In the genomic region with DNA sequence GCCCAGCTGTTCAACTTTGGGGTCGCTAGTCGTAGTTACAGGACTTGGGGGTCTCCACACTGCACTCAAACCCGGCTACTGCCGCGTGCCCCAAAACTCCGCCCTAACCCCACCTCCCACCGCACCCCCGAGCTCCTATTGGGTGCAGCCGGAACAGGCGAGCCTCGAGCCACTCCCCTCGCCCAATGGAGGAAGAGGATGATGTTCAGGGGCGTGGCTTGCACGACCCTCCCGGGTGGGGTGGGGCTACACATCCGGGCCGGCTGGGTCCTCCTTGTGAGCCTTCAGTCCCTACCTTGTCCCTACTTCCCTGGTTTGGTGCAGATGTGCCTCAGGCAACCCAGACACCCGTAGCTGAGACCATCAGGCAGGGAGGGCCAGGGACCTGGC, we compare ENCODE assay signal across 8 mouse cellular contexts. TPM values are rescaled to one million over a fixed set of nuclear protein-coding genes. Genes with fewer than 3 reads are reported as not detected.
DNase-seq lines count a peak whose midpoint lies in the region; ATAC-seq and TF ChIP-seq lines count a peak whose summit lies in the region.

No protein-coding gene starts in this region.

- no peaks in the 10 kb centered on the region for H3K27me3 ChIP-seq in C2C12 (ENCODE audit: control insufficient read depth, insufficient read depth, insufficient read length)
- no peaks in the 10 kb centered on the region for H3K27me3 ChIP-seq in erythroblast, embryonic 14.5 days (ENCODE audit: control insufficient read depth)
- H3K27me3 ChIP-seq in heart, embryonic 13.5 days (replicated peaks): no peaks in the 10 kb centered on the region
- no peaks in the 10 kb centered on the region for H3K27me3 ChIP-seq in liver, embryonic 12.5 days (replicated peaks)
- H3K27me3 ChIP-seq in stomach, embryonic 15.5 days (replicated peaks): no peaks in the 10 kb centered on the region

- ATAC-seq in heart, embryonic 13.5 days (ENCODE audit: extremely low read depth, insufficient number of reproducible peaks, low FRiP score, low TSS enrichment): peak; percentile 91
- ATAC-seq in liver, embryonic 12.5 days: peak; percentile 90
- peak; percentile 93 for ATAC-seq in stomach, embryonic 15.5 days (ENCODE audit: insufficient read depth, low FRiP score, low read depth)

- 0 out of 2 replicates have a peak, but pooled peaks have one; percentile 1 for TF ChIP-seq POLR2A in brain, embryonic 14.5 days (IDR thresholded peaks at IDR 0.05; ENCODE audit: borderline replicate concordance, extremely low read depth, insufficient read depth, insufficient read length, poor library complexity, severe bottlenecking)

- peak overlapping the region; percentile 96 for H3K27ac ChIP-seq in heart, embryonic 13.5 days (replicated peaks)
- peak overlapping the region; percentile 96 for H3K27ac ChIP-seq in liver, embryonic 12.5 days
- peak overlapping the region; percentile 98 for H3K27ac ChIP-seq in stomach, embryonic 15.5 days

- peaks cover 32% of the 10 kb centered on the region for H3K36me3 ChIP-seq in C2C12 (ENCODE audit: control insufficient read depth, insufficient read depth)
- H3K36me3 ChIP-seq in erythroblast, embryonic 14.5 days (ENCODE audit: control insufficient read depth): peaks cover 21% of the 10 kb centered on the region
- peaks cover 6% of the 10 kb centered on the region for H3K36me3 ChIP-seq in heart, embryonic 13.5 days
- peaks cover 34% of the 10 kb centered on the region for H3K36me3 ChIP-seq in liver, embryonic 12.5 days
- peaks cover 4% of the 10 kb centered on the region; the same call in 1 of the 2 replicates for H3K36me3 ChIP-seq in stomach, embryonic 15.5 days

- peak overlapping the region; percentile 82 for H3K4me3 ChIP-seq in C2C12 (ENCODE audit: insufficient read depth, poor library complexity, severe bottlenecking)
- H3K4me3 ChIP-seq in erythroblast, embryonic 14.5 days (replicated peaks): peak overlapping the region; percentile 81
- peak overlapping the region; percentile 81 for H3K4me3 ChIP-seq in heart, embryonic 13.5 days
- peak overlapping the region; percentile 82 for H3K4me3 ChIP-seq in liver, embryonic 12.5 days
- peak overlapping the region; percentile 76 for H3K4me3 ChIP-seq in stomach, embryonic 15.5 days (replicated peaks)

- TF ChIP-seq CTCF in C2C12 (IDR thresholded peaks at IDR 0.05; ENCODE audit: control insufficient read depth, insufficient read depth, insufficient read length): no peak
- TF ChIP-seq CTCF in brain, embryonic 14.5 days (IDR thresholded peaks at IDR 0.05; ENCODE audit: borderline replicate concordance, extremely low read depth, insufficient read depth, insufficient read length): no peak

- H3K79me3 ChIP-seq in C2C12 (ENCODE audit: low read depth): peaks cover 48% of the 10 kb centered on the region

- peak overlapping the region; percentile 86 for H3K9ac ChIP-seq in heart, embryonic 13.5 days
- H3K9ac ChIP-seq in liver, embryonic 12.5 days: peak overlapping the region; percentile 83
- peak overlapping the region; percentile 40; the same call in 1 of the 2 replicates for H3K9ac ChIP-seq in stomach, embryonic 15.5 days

- peak overlapping the region; percentile 76 for H3ac ChIP-seq in C2C12 (ENCODE audit: control insufficient read depth, insufficient read length, low read depth)

- H3K9me3 ChIP-seq in erythroblast, embryonic 14.5 days (ENCODE audit: control insufficient read depth, low read length): no peaks in the 10 kb centered on the region
- no peaks in the 10 kb centered on the region for H3K9me3 ChIP-seq in heart, embryonic 13.5 days
- no peaks in the 10 kb centered on the region for H3K9me3 ChIP-seq in liver, embryonic 12.5 days (replicated peaks)
- no peaks in the 10 kb centered on the region for H3K9me3 ChIP-seq in stomach, embryonic 15.5 days

- peak overlapping the region; percentile 89 for H3K4me2 ChIP-seq in heart, embryonic 13.5 days
- peak overlapping the region; percentile 96 for H3K4me2 ChIP-seq in liver, embryonic 12.5 days
- peak overlapping the region; percentile 67 for H3K4me2 ChIP-seq in stomach, embryonic 15.5 days

- peaks cover 57% of the 10 kb centered on the region for H3K79me2 ChIP-seq in C2C12 (ENCODE audit: control insufficient read depth, insufficient read depth)

- DNase-seq in brain, embryonic 14.5 days (ENCODE audit: low read depth): peak; percentile 98
- peak; percentile 95 for DNase-seq in kidney, postnatal 10 days
- DNase-seq in natural killer cell, adult 2 months (ENCODE audit: low spot score in 2 of 2): peak; percentile 61 to 79

- WGBS in heart, embryonic 13.5 days: 1% methylated on average over 18 of the region's 18 CpGs
- under 1% methylated on average over 17 of the region's 18 CpGs for WGBS in liver, embryonic 12.5 days (ENCODE audit: insufficient replicate concordance)
- 0% methylated on average over 18 of the region's 18 CpGs for WGBS in stomach, embryonic 15.5 days

- H3K4me1 ChIP-seq in erythroblast, embryonic 14.5 days (ENCODE audit: control insufficient read depth): peaks cover 64% of the 10 kb centered on the region
- H3K4me1 ChIP-seq in heart, embryonic 13.5 days: peaks cover 52% of the 10 kb centered on the region
- peaks cover 72% of the 10 kb centered on the region for H3K4me1 ChIP-seq in liver, embryonic 12.5 days
- peaks cover 22% of the 10 kb centered on the region for H3K4me1 ChIP-seq in stomach, embryonic 15.5 days

TF ChIP-seq in C2C12, 6 proteins besides CTCF, POLR2A, EP300 and RAD21:
- TF ChIP-seq MAX (IDR thresholded peaks at IDR 0.05): peak; percentile 10
- no peak for TF ChIP-seq FOSL1 (IDR thresholded peaks at IDR 0.05; ENCODE audit: insufficient read depth, low read length, poor library complexity, severe bottlenecking)
- no peak for TF ChIP-seq USF1 (IDR thresholded peaks at IDR 0.05; ENCODE audit: low read depth)
- TF ChIP-seq MYOG (IDR thresholded peaks at IDR 0.05; ENCODE audit: control insufficient read depth, extremely low read depth, insufficient read length): no peak
- no peak for TF ChIP-seq CEBPB (IDR thresholded peaks at IDR 0.05; ENCODE audit: low read depth)
- TF ChIP-seq MYOD1 (IDR thresholded peaks at IDR 0.05; ENCODE audit: control insufficient read depth, insufficient read length, low read depth): no peak

RNA-seq across cellular contexts. Expression of a gene that starts 0.9 kb away (rescaled TPM):
- polyA plus RNA-seq in C2C12 (2012; fragmentation: generic; extraction: Trizol): 58.3 TPM
- polyA plus RNA-seq in brain, embryonic 14.5 days (2012; rRNA removed): 21.3 and 21.4 TPM in 2 replicates
- 0.25 and 0.30 TPM in 2 replicates for polyA plus RNA-seq in erythroblast, embryonic 14.5 days (2012)
- 18.9 and 20.4 TPM in 2 replicates for polyA plus RNA-seq in heart, embryonic 13.5 days (2015; fragmentation: Nextera tagmentation; extraction: Ambion mirVana)
- polyA plus RNA-seq in liver, embryonic 12.5 days (2016; fragmentation: Nextera tagmentation; extraction: Ambion mirVana): 31.1 and 32.9 TPM in 2 replicates
- polyA plus RNA-seq in stomach, embryonic 15.5 days (2015; fragmentation: Nextera tagmentation; extraction: Ambion mirVana): 53.8 and 61.0 TPM in 2 replicates

RNA-seq across cellular contexts. Expression of a gene that starts 36.0 kb away (rescaled TPM):
- polyA plus RNA-seq in C2C12 (2012; fragmentation: generic; extraction: Trizol): 80.1 TPM
- 19.6 and 34.1 TPM in 2 replicates for polyA plus RNA-seq in brain, embryonic 14.5 days (2012; rRNA removed)
- polyA plus RNA-seq in erythroblast, embryonic 14.5 days (2012): 27.4 and 32.7 TPM in 2 replicates
- polyA plus RNA-seq in heart, embryonic 13.5 days (2015; fragmentation: Nextera tagmentation; extraction: Ambion mirVana): 84.8 and 96.7 TPM in 2 replicates
- 112 and 114 TPM in 2 replicates for polyA plus RNA-seq in liver, embryonic 12.5 days (2016; fragmentation: Nextera tagmentation; extraction: Ambion mirVana)
- 110 and 119 TPM in 2 replicates for polyA plus RNA-seq in stomach, embryonic 15.5 days (2015; fragmentation: Nextera tagmentation; extraction: Ambion mirVana)

Comparison
In these comparisons a context has a peak if more than half of its experiments do, and no peak if none do; other contexts are left out.
1. Peak in every context shown above with its lines: DNase-seq, ATAC-seq, H3K4me3 ChIP-seq and H3K27ac ChIP-seq.
2. RNA of a gene that starts 0.9 kb away (polyA plus RNA-seq): 58.3 TPM in C2C12 (single experiment), 53.8 to 61.0 TPM in stomach, embryonic 15.5 days, 31.1 to 32.9 TPM in liver, embryonic 12.5 days, 21.3 to 21.4 TPM in brain, embryonic 14.5 days and 18.9 to 20.4 TPM in heart, embryonic 13.5 days; 0.25 to 0.30 TPM in erythroblast, embryonic 14.5 days; every median in the first group is over 10 times any median in the second.